Mouse (Mus musculus) hindbrain, embryonic 15.5 days (tissue): ENCODE measurements around the gene Tpm3-rs7. TPM values are rescaled to one million over a fixed set of nuclear protein-coding genes. Genes with fewer than 3 reads are reported as not detected.
"Not testable (repeated sequence)": the region's sequence is repeated elsewhere in the genome, so short reads cannot be mapped to it uniquely, and the experiment has no call there.

Experiments used
- ATAC-seq: fragments of 200-750 bp; cut with Nextera tagmentation; 2 replicates; pipeline ENCODE4 v1.8.0; 2017; ENCODE audit warnings: low read depth, moderate number of reproducible peaks, moderate TSS enrichment; ENCODE audit not compliant: low FRiP score
- H3K27ac ChIP-seq: fragments of 300-500 bp; sonication (generic); replicated peaks from 2 replicates; pipeline ENCODE4 v1.5.1; 2015; ENCODE audit warnings: mild to moderate bottlenecking, inconsistent platforms
- H3K27me3 ChIP-seq: fragments of 300-500 bp; sonication (generic); 2 replicates; pipeline ENCODE4 v1.6.1; 2015; ENCODE audit warnings: control low read depth, inconsistent platforms
- H3K36me3 ChIP-seq: fragments of 300-500 bp; sonication (generic); 2 replicates; pipeline ENCODE4 v1.6.1; 2015; ENCODE audit warnings: control low read depth, inconsistent platforms
- H3K4me1 ChIP-seq: fragments of 300-500 bp; sonication (generic); replicated peaks from 2 replicates; pipeline ENCODE4 v1.6.1; 2015; ENCODE audit warnings: control low read depth, inconsistent platforms
- H3K4me2 ChIP-seq: fragments of 300-500 bp; sonication (generic); 2 replicates; pipeline ENCODE4 v1.6.1; 2015; ENCODE audit warnings: moderate library complexity, mild to moderate bottlenecking, inconsistent platforms
- H3K4me3 ChIP-seq: fragments of 300-500 bp; sonication (generic); 2 replicates; pipeline ENCODE4 v1.5.1; 2015; ENCODE audit warnings: mild to moderate bottlenecking, inconsistent platforms
- H3K9ac ChIP-seq: fragments of 300-500 bp; sonication (generic); 2 replicates; pipeline ENCODE4 v1.6.1; 2015; ENCODE audit warnings: inconsistent platforms
- H3K9me3 ChIP-seq: fragments of 300-500 bp; sonication (generic); 2 replicates; pipeline ENCODE4 v1.6.1; 2016; ENCODE audit warnings: control low read depth, inconsistent platforms
- WGBS: fragments of 180-500 bp; shearing (Covaris S2); methylation state at CpG from one replicate; pipeline ENCODE4 v1.1.7; 2015; 5-methylcytosine and 5-hydroxymethylcytosine counted together
- polyA plus RNA-seq: library from polyadenylated mRNA; unstranded; fragments of >200 nt; fragmentation: Nextera tagmentation; extraction: Ambion mirVana; gene quantifications from 2 replicates; pipeline ENCODE4 v1.2.1, GENCODE M21; 2015

Gene Tpm3-rs7
- polyA plus RNA-seq: 3.6 and 4.4 TPM in 2 replicates

- H3K27me3 ChIP-seq, H3K4me3 ChIP-seq, H3K4me2 ChIP-seq, H3K36me3 ChIP-seq, H3K4me1 ChIP-seq, ATAC-seq, H3K27ac ChIP-seq, H3K9ac ChIP-seq, H3K9me3 ChIP-seq: not testable (repeated sequence)
- WGBS: 95% methylated on average over 16 of the region's 16 CpGs
Observed at GRCm38 (mm10) chr14:113314499-113314898, at the start of gene Tpm3-rs7. Tpm3-rs7 (plus strand) TSS chr14:113314608.

- WGBS: 98% methylated on average over 1 of the region's 1 CpGs
- Histone ChIP-seq H3K4me2 (no peak overlapping the region), H3K9ac (no peak overlapping the region), H3K4me1 (no peaks in the 10 kb centered on the region), H3K9me3 (no peaks in the 10 kb centered on the region), H3K36me3 (no peaks in the 10 kb centered on the region), H3K27ac (no peak overlapping the region), H3K4me3 (no peak overlapping the region), H3K27me3 (no peaks in the 10 kb centered on the region)
- no peak for ATAC-seq
Observed at GRCm38 (mm10) chr14:113317023-113317422, 2.6 kb downstream of the Tpm3-rs7 start.

GRCm38 (mm10) chr14:113363361-113363760 lies 49.0 kb downstream of the Tpm3-rs7 start:
- Histone ChIP-seq H3K27ac (no peak overlapping the region), H3K4me3 (no peak overlapping the region), H3K9ac (no peak overlapping the region), H3K4me2 (no peak overlapping the region), H3K4me1 (no peaks in the 10 kb centered on the region), H3K9me3 (no peaks in the 10 kb centered on the region), H3K27me3 (no peaks in the 10 kb centered on the region), H3K36me3 (no peaks in the 10 kb centered on the region)
- ATAC-seq: no peak
- 78% methylated on average over 1 of the region's 1 CpGs for WGBS
